12 mouse cellular contexts compared by ENCODE assay signal in the genomic region with DNA sequence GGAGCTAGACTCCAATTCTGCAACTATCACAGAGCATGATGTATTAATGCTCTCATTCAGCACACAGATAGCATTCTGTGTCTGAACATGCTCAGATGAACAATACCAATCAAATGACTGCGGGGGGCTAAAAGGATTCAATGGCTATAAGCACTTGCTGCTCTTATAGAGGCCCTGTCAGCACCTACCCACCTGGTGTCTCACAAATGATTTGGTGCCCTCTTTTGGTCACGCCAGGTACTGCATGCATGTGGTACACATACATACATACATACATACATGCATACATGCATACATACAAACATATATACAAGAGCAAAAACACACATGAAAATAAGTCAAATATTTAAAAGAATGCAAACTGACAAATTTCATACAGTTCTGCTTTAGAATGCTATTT.
DNase-seq lines count a peak whose midpoint lies in the region; ATAC-seq and TF ChIP-seq lines count a peak whose summit lies in the region.
"Had no signal": no experiment of that assay in that cellular context is flagged by ENCODE, and none has a peak within 500 bp of the region (broad histone marks: within the 10 kb centered on the region; RNA-seq: fewer than 3 reads in every experiment).

No protein-coding gene starts in this region.

- no peak overlapping the region for H3K4me2 ChIP-seq in hindbrain, postnatal 0 days (ENCODE audit: low read depth, low read length)
- no peak overlapping the region for H3K4me2 ChIP-seq in hindbrain, embryonic 12.5 days (replicated peaks)
- H3K4me2 ChIP-seq: embryonic facial prominence, embryonic 12.5 days; liver, embryonic 15.5 days had no signal

- intact Hi-C loops in heart, postnatal 36 days (cut with DNase I) = no loop called here

- H3K9ac ChIP-seq in hindbrain, postnatal 0 days (replicated peaks; ENCODE audit: low read length) = no peak overlapping the region
- H3K9ac ChIP-seq in hindbrain, embryonic 12.5 days = no peak overlapping the region
- H3K9ac ChIP-seq: embryonic facial prominence, embryonic 12.5 days; liver, embryonic 15.5 days had no signal

- 93% methylated on average over 2 of the region's 2 CpGs for WGBS in hindbrain, postnatal 0 days
- WGBS in hindbrain, embryonic 12.5 days = 93% methylated on average over 2 of the region's 2 CpGs

- H3K4me1 ChIP-seq in hindbrain, postnatal 0 days (ENCODE audit: insufficient read depth, low read length) = no peaks in the 10 kb centered on the region
- no peaks in the 10 kb centered on the region for H3K4me1 ChIP-seq in hindbrain, embryonic 12.5 days
- H3K4me1 ChIP-seq: embryonic facial prominence, embryonic 12.5 days; liver, embryonic 15.5 days had no signal

- no peak overlapping the region for H3K27ac ChIP-seq in hindbrain, postnatal 0 days
- H3K27ac ChIP-seq in hindbrain, embryonic 12.5 days = no peak overlapping the region
- H3K27ac ChIP-seq: embryonic facial prominence, embryonic 12.5 days; liver, embryonic 15.5 days had no signal

- H3K9me3 ChIP-seq in hindbrain, postnatal 0 days (ENCODE audit: low read length) = no peaks in the 10 kb centered on the region
- no peaks in the 10 kb centered on the region; the same call in 1 of the 2 replicates for H3K9me3 ChIP-seq in hindbrain, embryonic 12.5 days (replicated peaks)
- H3K9me3 ChIP-seq: liver, embryonic 15.5 days had no signal

- peak; percentile 44 for TF ChIP-seq CTCF in hindbrain, postnatal 0 days (IDR thresholded peaks at IDR 0.05; ENCODE audit: low read depth)

- no peaks in the 10 kb centered on the region for H3K36me3 ChIP-seq in hindbrain, postnatal 0 days (ENCODE audit: insufficient read depth, low read length)
- H3K36me3 ChIP-seq in hindbrain, embryonic 12.5 days = no peaks in the 10 kb centered on the region
- H3K36me3 ChIP-seq: embryonic facial prominence, embryonic 12.5 days; liver, embryonic 15.5 days had no signal

- DNase-seq in hindbrain, postnatal 0 days (ENCODE audit: low spot score) = no peak
- peak; percentile 36 for DNase-seq in thymus, postnatal 14 days
- no peak for DNase-seq in thymus, adult 18-20 months
- peak; percentile 39 for DNase-seq in c-Kit-positive CD71-positive TER-119-positive erythroid progenitor cells, embryonic 14.5 days (ENCODE audit: low spot score)
- no peak for DNase-seq in cerebellum, adult 9-11 months
- DNase-seq in heart, postnatal 36 days = no peak
- no peak for DNase-seq in gastrocnemius, postnatal 10 days
- DNase-seq: adrenal gland, postnatal 14 days had no signal

- no peak overlapping the region for H3K4me3 ChIP-seq in hindbrain, postnatal 0 days (ENCODE audit: low read length)
- H3K4me3 ChIP-seq in hindbrain, embryonic 12.5 days = no peak overlapping the region
- H3K4me3 ChIP-seq: embryonic facial prominence, embryonic 12.5 days; liver, embryonic 15.5 days; myocyte had no signal

- no peaks in the 10 kb centered on the region for H3K27me3 ChIP-seq in hindbrain, postnatal 0 days (ENCODE audit: insufficient read depth, low read length)
- H3K27me3 ChIP-seq in hindbrain, embryonic 12.5 days = no peaks in the 10 kb centered on the region
- H3K27me3 ChIP-seq: embryonic facial prominence, embryonic 12.5 days; liver, embryonic 15.5 days had no signal

- no peak for ATAC-seq in hindbrain, postnatal 0 days
- no peak for ATAC-seq in hindbrain, embryonic 12.5 days (ENCODE audit: low FRiP score)

Comparison
In these comparisons a context has a peak if more than half of its experiments do, and no peak if none do; other contexts are left out.
1. DNase-seq: peak in thymus, postnatal 14 days (single experiment) and c-Kit-positive CD71-positive TER-119-positive erythroid progenitor cells, embryonic 14.5 days (single experiment); none in hindbrain, postnatal 0 days (single experiment), thymus, adult 18-20 months (0 of 2), cerebellum, adult 9-11 months (single experiment), heart, postnatal 36 days (0 of 2) and gastrocnemius, postnatal 10 days (single experiment).